Mouse (Mus musculus) common myeloid progenitor, adult 5-6 weeks (primary cell): ENCODE measurements around the gene Epha4. TPM values are rescaled to one million over a fixed set of nuclear protein-coding genes. Genes with fewer than 3 reads are reported as not detected.

Experiments used
- ATAC-seq: replicated peaks from 2 replicates; pipeline ENCODE4 v1.8.0; 2016; ENCODE audit warnings: low read depth, mild to moderate bottlenecking, moderate TSS enrichment, inconsistent platforms; ENCODE audit not compliant: poor library complexity, severe bottlenecking
- total RNA-seq: library from RNA; stranded (forward); fragments of 200-1000, 187-1606 nt; gene quantifications from 2 replicates; pipeline ENCODE4 v1.2.3, GENCODE M21; 2017

The Epha4 gene
- total RNA-seq, 1 experiment from 2014 or later = 1.5 TPM

- no peak for ATAC-seq
These were observed 25.5 kb downstream of the Epha4 start for GRCm38 (mm10) chr1:77489387-77489786.

DNA sequence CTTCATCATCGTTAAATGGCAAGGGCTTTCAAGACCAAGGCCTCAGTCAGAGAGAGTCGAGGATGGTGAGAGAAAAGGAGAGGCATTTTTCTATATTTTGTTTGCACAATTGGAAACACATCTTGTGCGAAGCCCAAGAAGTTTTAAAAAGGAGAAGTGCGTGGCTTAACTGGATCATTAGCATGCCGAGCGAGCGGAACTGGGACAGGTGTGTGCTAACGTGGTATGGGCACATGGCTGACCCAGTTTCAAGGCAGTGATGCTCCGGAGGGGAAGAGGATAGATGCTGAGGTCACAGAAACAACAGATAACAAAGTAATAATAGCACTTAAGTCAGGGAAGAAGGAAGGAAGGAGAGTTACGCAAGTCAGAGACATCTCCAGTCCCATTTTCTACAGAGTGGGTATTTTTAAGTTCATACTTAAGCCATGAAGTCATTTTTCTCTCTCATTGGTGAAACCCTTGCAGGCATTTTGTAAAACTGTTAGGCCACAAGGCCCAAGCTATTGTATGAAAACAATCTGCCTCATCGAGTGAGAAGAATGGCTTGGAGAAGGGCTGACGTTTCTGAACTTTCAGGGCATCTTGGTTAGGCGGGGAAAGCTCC, 26.9 kb downstream of the Epha4 start:
- no peak for ATAC-seq

GRCm38 (mm10) chr1:77484766-77485596, 29.9 kb downstream of the Epha4 start:
- peak; percentile 74 for ATAC-seq

- no peak for ATAC-seq
These were observed 39.0 kb downstream of the Epha4 start for GRCm38 (mm10) chr1:77475808-77476413.

DNA sequence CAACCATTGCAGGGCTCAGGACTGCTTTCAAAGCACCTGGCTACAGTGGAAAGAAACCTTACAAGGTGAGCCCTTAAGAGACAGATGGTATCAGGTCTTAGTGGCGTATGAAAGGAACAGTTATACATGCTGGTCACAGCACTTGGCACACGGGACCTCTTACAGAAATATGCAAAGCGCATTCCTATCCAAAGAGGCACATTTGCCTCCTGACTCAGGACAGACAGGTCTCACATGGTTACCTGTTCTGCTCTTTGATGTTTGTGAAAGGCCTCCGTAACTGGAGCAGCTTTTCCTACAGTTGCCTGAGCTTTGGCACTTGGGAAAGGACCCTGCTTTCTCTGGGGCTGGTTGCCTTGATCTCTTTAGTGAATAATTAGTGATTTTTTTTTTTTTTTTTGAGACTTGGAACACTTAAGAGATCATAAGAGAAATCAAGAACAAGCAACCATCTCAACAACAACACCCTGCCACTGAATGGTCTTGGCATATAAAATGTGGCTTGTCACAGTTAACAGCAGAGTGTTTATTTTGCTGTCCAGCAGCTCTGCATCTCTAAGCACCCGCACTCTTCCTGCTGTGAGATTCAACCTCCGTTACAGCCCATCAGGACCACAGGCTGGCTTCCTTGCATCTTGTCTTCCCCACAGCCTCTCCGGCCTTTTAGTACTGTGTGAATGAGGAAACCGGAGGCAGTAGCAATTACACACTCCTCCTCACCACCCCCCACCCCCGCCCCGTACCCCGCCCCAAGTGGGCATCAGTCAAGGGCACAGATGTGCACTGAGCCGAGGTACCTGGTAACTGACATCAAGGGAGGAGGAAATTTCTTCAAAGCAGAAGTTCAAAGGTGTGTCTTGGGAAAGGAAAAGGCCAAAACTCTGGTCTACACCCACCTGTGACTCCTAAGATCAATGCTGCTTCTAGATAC, 41.2 kb downstream of the Epha4 start:
- ATAC-seq = no peak

- ATAC-seq = no peak
These were observed 42.3 kb downstream of the Epha4 start for GRCm38 (mm10) chr1:77472566-77472965.

- ATAC-seq = no peak
These were observed 43.4 kb downstream of the Epha4 start for GRCm38 (mm10) chr1:77471447-77471846.

GRCm38 (mm10) chr1:77471037-77471436, 43.9 kb downstream of the Epha4 start:
- no peak for ATAC-seq

DNA sequence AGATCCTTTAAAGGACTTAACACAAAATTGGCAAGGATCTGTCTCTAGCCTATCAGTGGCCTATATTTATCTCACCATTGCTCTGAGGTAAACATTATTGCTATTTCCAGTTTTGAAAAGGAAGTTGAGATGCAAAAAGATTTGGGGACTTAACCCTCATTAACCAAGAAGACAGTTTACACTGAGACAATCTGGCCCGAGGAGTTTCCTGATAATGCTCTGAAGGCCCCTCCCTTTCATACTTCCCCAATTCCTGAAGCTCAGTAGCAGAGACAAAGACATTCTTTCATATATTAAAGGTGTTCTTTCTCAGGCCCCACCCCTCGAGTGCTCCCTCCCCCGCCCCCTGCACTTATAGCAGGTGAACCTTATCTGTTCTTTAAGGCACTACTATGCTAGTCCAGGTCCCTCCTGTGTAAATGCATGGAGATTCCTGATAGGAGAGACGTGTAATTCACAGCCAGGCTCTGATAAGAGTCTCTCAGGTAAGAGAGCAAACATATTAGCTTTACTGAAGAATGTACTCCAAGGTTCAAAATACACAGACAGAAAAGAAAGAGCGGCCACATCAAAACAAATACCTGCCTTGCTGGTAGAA, 46.1 kb downstream of the Epha4 start:
- peak; percentile 78 for ATAC-seq

DNA sequence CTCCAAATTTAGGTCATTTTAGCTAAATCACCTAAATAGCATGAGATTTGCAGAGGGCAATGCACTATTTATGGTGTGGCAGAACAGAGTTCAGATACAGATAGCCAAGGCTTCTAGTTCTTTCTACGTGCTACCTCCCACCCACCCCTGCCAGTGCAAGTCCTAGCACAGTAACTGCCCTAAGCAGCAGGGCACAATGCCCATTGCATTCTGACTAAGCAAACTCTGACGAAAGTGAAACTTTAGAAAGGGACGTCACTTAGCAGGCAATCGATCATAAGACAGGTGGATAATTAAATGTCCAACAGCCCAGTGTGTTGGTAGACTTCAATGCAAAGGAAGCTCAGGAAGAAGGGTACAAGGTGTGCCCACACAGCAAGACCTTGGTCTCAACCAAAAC, 49.4 kb downstream of the Epha4 start:
- 0 out of 2 replicates have a peak, but pooled peaks have one; percentile 31 for ATAC-seq

DNA sequence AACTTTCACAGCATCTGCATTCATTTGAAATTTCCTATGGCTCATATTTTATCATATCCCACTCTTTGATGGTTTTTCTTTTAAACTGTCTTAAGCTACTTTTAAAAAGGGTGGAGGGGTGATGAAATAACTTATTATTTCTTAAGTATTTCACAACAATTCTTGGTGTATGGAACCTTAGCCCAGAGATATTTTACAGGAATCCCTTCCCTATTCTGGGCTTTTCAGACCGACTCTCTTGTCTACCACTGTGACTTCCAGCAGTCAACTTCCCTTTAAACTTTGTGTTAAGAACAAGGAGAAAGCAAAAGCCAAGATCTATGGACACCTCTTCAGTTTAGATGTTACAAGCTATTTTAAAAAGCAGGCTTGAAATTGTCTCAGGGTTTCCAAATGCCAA, 50.8 kb downstream of the Epha4 start:
- no peak for ATAC-seq

DNA sequence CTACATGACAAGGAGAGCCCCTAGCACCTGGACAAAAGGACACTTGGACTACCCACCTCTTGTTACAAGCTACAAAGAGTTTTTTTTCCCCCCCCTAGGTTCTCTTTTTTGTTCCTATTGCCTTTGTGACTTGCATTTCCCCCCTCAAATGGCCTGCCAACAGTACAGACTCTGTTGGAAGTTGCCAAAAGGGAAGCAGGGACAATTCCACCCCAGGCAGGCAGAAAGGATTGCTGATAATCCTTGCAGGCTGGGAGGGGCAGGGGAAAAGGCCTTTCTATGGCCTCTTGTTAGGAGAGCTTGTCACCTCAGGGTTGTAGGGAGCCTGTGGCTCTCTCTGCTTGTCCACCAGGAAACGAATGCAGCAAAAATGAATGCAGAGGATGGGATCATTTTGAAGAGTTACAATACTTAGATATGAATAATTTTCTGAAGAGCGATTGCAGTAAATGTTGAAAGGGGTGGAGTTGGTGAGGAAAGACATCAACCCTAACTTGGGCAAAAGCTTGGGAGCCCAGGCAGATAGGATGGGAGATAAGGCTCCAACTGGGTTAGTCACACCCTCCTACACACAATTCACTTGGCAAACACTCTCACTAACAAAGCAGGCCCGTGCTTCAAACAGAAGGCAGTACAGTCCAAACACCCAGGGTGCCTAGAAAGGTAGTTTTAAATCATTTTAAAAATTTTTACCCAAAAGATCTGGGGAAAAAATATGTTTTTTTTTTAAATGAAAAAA, 52.8 kb downstream of the Epha4 start:
- peak; percentile 53; the same call in 1 of the 2 replicates for ATAC-seq

DNA sequence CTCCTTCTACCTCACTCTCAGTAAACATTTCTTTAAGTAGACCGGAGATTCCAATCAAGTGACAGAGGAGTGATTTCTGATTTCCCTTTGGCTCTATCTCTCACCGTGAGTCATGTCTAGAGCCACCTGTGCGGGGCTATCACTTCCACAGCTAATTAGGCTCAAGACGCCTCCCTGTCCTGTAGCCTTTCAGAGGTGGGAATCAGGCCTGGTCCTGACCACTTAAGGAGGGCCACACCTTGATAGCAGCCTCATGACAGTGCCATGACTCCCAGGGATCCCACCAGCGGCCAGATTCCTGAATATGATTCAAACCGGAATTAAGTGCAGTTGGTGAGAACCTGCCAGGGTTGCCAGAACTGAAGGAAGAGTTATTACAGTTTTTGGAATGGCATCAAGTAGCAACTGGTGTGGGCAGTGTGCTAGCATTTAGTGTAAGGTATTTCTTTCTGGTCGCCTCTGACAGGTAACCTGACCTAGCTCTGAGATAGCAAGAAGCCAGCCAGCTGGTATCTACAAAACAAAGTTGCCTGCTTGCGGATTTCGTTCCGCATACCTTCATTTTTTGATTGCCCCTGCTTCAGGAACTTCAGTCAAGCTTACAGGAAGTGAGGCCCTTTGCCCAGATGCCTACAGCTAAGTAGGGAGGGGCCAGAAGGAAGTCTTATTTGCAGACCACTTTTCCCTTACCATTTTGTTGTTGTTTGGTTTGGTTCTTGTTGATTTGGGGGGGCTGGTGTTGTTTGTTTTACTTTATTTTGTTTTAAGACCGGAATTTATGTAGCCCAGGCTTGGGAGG, 53.9 kb downstream of the Epha4 start:
- no peak for ATAC-seq

DNA sequence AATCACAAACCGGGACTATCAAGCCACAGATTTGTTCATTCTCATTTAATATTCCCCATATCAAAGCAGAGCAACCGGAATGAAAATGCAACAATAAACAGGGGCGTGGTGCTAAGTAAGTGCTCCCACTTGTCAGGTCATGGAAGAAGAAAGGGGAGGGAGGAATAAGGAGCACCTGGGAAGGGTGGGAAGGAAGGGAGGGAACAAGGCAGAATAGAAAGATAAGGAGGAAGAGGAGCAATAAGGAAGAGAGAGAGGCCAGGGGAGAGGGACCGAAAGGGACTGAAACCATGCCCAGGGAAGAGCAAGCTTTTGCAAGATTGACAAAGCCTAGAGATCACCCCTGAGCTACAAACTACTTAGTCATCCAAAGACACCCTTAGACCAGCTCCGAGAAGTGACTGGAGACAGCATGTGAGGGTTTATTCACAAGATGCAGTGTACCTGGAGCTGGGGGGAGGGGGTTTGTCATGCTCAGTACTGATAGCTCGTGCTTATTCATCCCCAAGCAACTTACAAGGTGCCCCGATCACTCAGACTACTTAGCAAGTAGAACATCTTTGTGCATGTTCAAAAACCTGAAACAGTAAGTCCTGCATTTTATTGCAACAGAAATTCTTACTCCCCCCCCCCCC, 56.0 kb downstream of the Epha4 start:
- ATAC-seq = no peak

GRCm38 (mm10) chr1:77457446-77457800, 57.5 kb downstream of the Epha4 start:
- ATAC-seq = no peak

- no peak for ATAC-seq
These were observed 58.0 kb downstream of the Epha4 start for GRCm38 (mm10) chr1:77456695-77457445.

DNA sequence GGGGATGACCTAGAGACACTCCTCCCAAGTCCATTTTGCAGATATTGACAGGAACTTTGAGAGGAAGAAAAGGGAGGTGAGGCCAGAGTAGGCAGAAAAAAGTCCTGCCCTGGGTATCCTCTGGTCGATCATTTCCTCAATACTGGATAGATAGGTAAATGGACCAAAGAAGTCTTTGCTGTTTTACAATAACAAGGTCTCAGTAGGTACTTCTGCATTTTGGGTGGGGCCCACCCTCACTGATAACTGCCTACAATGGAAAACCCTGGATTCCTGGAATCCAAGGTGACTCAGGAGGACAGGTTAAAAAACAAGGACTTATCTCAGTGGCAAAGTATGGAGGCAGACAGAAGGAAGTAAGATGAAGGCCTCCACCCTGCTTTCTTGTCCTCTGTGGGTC, 61.1 kb downstream of the Epha4 start:
- no peak for ATAC-seq
